Mouse (Mus musculus) adrenal gland (tissue): ENCODE data around the gene Fbxo47.

ENCODE experiments used
- intact Hi-C: fragments of 180-260 bp; cut with DNase I; formaldehyde crosslinking; loops from one replicate; pipeline ENCODE4 v1.15.1; 2025
- long read RNA-seq, 2 experiments: library from polyadenylated mRNA; unstranded; transcript quantifications; one replicate each; pipeline ENCODE4 v2.0.0; 2020; ENCODE audit warnings: borderline replicate concordance in 1 of 2; ENCODE audit not compliant: insufficient replicate concordance in 1 of 2

Fbxo47 gene
- long read RNA-seq, experiment 1: 0 reads
- long read RNA-seq, experiment 2, partial matches to known transcripts: 0 of 1 reads
- long read RNA-seq, experiment 2, other reads (novel, unspliced or antisense): 1 of 1 reads

GRCm38 (mm10) chr11:97883918-97884600, at the start of gene Fbxo47:
Gene Fbxo47, minus strand, starts transcription at chr11:97884154.
- intact Hi-C loops: loop anchor here (2.0 kb wide), 1 partner anchor 87 kb away; no protein-coding TSS in a partner anchor

- intact Hi-C loops: no loop called here
These were observed 49.6 kb upstream of the Fbxo47 start for GRCm38 (mm10) chr11:97933553-97933952.

- intact Hi-C loops: no loop called here
These were observed 45.0 kb upstream of the Fbxo47 start for GRCm38 (mm10) chr11:97928905-97929304.

GRCm38 (mm10) chr11:97924217-97924616, 40.3 kb upstream of the Fbxo47 start:
- intact Hi-C loops: no loop called here

- intact Hi-C loops: no loop called here
These were observed 39.7 kb upstream of the Fbxo47 start for GRCm38 (mm10) chr11:97923639-97924038.

- intact Hi-C loops: no loop called here
These were observed 32.1 kb upstream of the Fbxo47 start for GRCm38 (mm10) chr11:97915974-97916503.

- intact Hi-C loops: no loop called here
These were observed 31.5 kb upstream of the Fbxo47 start for GRCm38 (mm10) chr11:97915471-97915870.

- intact Hi-C loops: no loop called here
These were observed 29.2 kb upstream of the Fbxo47 start for GRCm38 (mm10) chr11:97913111-97913510.

GRCm38 (mm10) chr11:97908634-97909348, 24.8 kb upstream of the Fbxo47 start:
- intact Hi-C loops: loop anchor here (5.0 kb wide), 1 partner anchor 39 kb away; no protein-coding TSS in a partner anchor

- intact Hi-C loops: loop anchor here (5.0 kb wide), 1 partner anchor 39 kb away; no protein-coding TSS in a partner anchor
These were observed 24.0 kb upstream of the Fbxo47 start for GRCm38 (mm10) chr11:97907935-97908334.

- intact Hi-C loops: loop anchor here (5.0 kb wide), 1 partner anchor 40 kb away; no protein-coding TSS in a partner anchor
These were observed 23.0 kb upstream of the Fbxo47 start for GRCm38 (mm10) chr11:97906905-97907304.

- intact Hi-C loops: loop anchor here (5.0 kb wide), 1 partner anchor 41 kb away; no protein-coding TSS in a partner anchor
These were observed 22.0 kb upstream of the Fbxo47 start for GRCm38 (mm10) chr11:97905941-97906340.

- intact Hi-C loops: loop anchor here (5.0 kb wide), 1 partner anchor 42 kb away; no protein-coding TSS in a partner anchor
These were observed 21.6 kb upstream of the Fbxo47 start for GRCm38 (mm10) chr11:97905540-97905939.

- intact Hi-C loops: loop anchor here (5.0 kb wide), 1 partner anchor 42 kb away; no protein-coding TSS in a partner anchor
These were observed 20.8 kb upstream of the Fbxo47 start for GRCm38 (mm10) chr11:97904801-97905200.

- intact Hi-C loops: loop anchor here (2.0 kb wide), 1 partner anchor 85 kb away; the partner anchor contains the start of gene Plxdc1
These were observed 17.9 kb upstream of the Fbxo47 start for GRCm38 (mm10) chr11:97901806-97902205.

- intact Hi-C loops: loop anchor here (2.0 to 5.0 kb wide), 2 partner anchors 87 to 177 kb away; partner anchors contain the start of gene Plxdc1
These were observed 15.9 kb upstream of the Fbxo47 start for GRCm38 (mm10) chr11:97899822-97900221.

GRCm38 (mm10) chr11:97897568-97898185, 13.7 kb upstream of the Fbxo47 start:
- intact Hi-C loops: loop anchor here (5.0 kb wide), 1 partner anchor 180 kb away; no protein-coding TSS in a partner anchor

GRCm38 (mm10) chr11:97896655-97897054, 12.7 kb upstream of the Fbxo47 start:
- intact Hi-C loops: loop anchor here (5.0 kb wide), 1 partner anchor 181 kb away; no protein-coding TSS in a partner anchor

GRCm38 (mm10) chr11:97891821-97892220, 7.9 kb upstream of the Fbxo47 start:
- intact Hi-C loops: no loop called here

GRCm38 (mm10) chr11:97885296-97885915, 1.5 kb upstream of the Fbxo47 start:
- intact Hi-C loops: loop anchor here (2.0 kb wide), 1 partner anchor 89 kb away; no protein-coding TSS in a partner anchor
